Mouse (Mus musculus) limb, embryonic 15.5 days (tissue): ENCODE data around the gene Rad18. TPM values are rescaled to one million over a fixed set of nuclear protein-coding genes. Genes with fewer than 3 reads are reported as not detected.

Experiments used
- ATAC-seq: fragments of 200-750 bp; cut with Nextera tagmentation; 2 replicates; pipeline ENCODE4 v1.8.0; 2017; ENCODE audit warnings: low read depth, moderate TSS enrichment; ENCODE audit not compliant: insufficient number of reproducible peaks, low FRiP score, low TSS enrichment
- H3K27ac ChIP-seq: fragments of 300-500 bp; sonication (generic); 2 replicates; pipeline ENCODE4 v1.5.1; 2015; ENCODE audit warnings: moderate library complexity, mild to moderate bottlenecking, inconsistent platforms
- H3K27me3 ChIP-seq: fragments of 300-500 bp; sonication (generic); 2 replicates; pipeline ENCODE4 v1.6.1; 2015; ENCODE audit warnings: inconsistent platforms
- H3K36me3 ChIP-seq: fragments of 300-500 bp; sonication (generic); 2 replicates; pipeline ENCODE4 v1.6.1; 2015; ENCODE audit warnings: inconsistent platforms
- H3K4me1 ChIP-seq: fragments of 300-500 bp; sonication (generic); 2 replicates; pipeline ENCODE4 v1.6.1; 2015; ENCODE audit warnings: inconsistent platforms
- H3K4me2 ChIP-seq: fragments of 300-500 bp; sonication (generic); 2 replicates; pipeline ENCODE4 v1.6.1; 2015; ENCODE audit warnings: mild to moderate bottlenecking, inconsistent platforms
- H3K4me3 ChIP-seq: fragments of 300-500 bp; sonication (generic); 2 replicates; pipeline ENCODE4 v1.5.1; 2015; ENCODE audit warnings: mild to moderate bottlenecking, inconsistent platforms
- H3K9ac ChIP-seq: fragments of 300-500 bp; sonication (generic); 2 replicates; pipeline ENCODE4 v1.6.1; 2015; ENCODE audit warnings: inconsistent platforms
- H3K9me3 ChIP-seq: fragments of 300-500 bp; sonication (generic); 2 replicates; pipeline ENCODE4 v1.6.1; 2016; ENCODE audit warnings: inconsistent platforms
- WGBS: fragments of 180-500 bp; shearing (Covaris S2); methylation state at CpG from one replicate; pipeline ENCODE4 v1.1.7; 2015; 5-methylcytosine and 5-hydroxymethylcytosine counted together
- polyA plus RNA-seq: library from polyadenylated mRNA; unstranded; fragments of >200 nt; fragmentation: Nextera tagmentation; extraction: Ambion mirVana; gene quantifications from 2 replicates; pipeline ENCODE4 v1.2.1, GENCODE M21; 2015

Gene Rad18
- polyA plus RNA-seq, 1 experiment from 2014 or later = 33.1 TPM

DNA sequence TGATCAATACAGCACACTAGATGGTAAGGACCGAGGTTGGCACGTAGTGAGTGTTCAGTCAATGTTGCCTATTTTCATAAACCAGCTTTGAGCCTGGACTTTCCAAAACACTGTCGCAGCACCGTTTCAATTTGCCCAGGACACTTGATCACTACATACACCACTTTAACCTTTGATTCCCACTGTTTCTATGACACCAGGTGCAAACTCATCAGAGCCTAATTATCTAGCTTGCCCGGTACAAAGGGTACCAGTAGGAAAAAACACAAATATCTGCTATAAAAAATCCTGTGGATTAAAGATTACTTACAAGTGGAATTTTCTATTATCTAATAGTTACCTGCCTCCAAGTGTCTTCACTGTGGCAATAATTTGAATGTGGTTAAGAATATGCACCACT is 64.4 kb downstream of the Rad18 start:
- Histone ChIP-seq H3K36me3 (peaks cover 4% of the 10 kb centered on the region), H3K4me3 (no peak overlapping the region), H3K27me3 (no peaks in the 10 kb centered on the region), H3K4me1 (no peaks in the 10 kb centered on the region), H3K27ac (no peak overlapping the region), H3K4me2 (no peak overlapping the region), H3K9me3 (no peaks in the 10 kb centered on the region), H3K9ac (no peak overlapping the region)
- ATAC-seq = no peak
- 90% methylated on average over 5 of the region's 5 CpGs for WGBS

- no peak overlapping the region for H3K27ac ChIP-seq
- no peaks in the 10 kb centered on the region for H3K9me3 ChIP-seq
- no peak overlapping the region for H3K4me2 ChIP-seq
- no peak for ATAC-seq
- no peaks in the 10 kb centered on the region for H3K4me1 ChIP-seq
- H3K27me3 ChIP-seq = no peaks in the 10 kb centered on the region
- H3K4me3 ChIP-seq = no peak overlapping the region
- no peaks in the 10 kb centered on the region; the same call in 1 of the 2 replicates for H3K36me3 ChIP-seq
- WGBS = 64% methylated on average over 4 of the region's 4 CpGs
- H3K9ac ChIP-seq = no peak overlapping the region
These were observed 66.2 kb downstream of the Rad18 start for GRCm38 (mm10) chr6:112630291-112630690.

GRCm38 (mm10) chr6:112628301-112628700 is 68.2 kb downstream of the Rad18 start:
- Histone ChIP-seq H3K4me1 (no peaks in the 10 kb centered on the region), H3K27ac (no peak overlapping the region), H3K4me3 (no peak overlapping the region), H3K36me3 (no peaks in the 10 kb centered on the region; the same call in 1 of the 2 replicates), H3K4me2 (no peak overlapping the region), H3K9me3 (no peaks in the 10 kb centered on the region), H3K27me3 (no peaks in the 10 kb centered on the region), H3K9ac (no peak overlapping the region)
- 81% methylated on average over 8 of the region's 8 CpGs for WGBS
- no peak for ATAC-seq

GRCm38 (mm10) chr6:112622321-112622720 is 74.2 kb downstream of the Rad18 start:
- no peak for ATAC-seq
- no peak overlapping the region for H3K9ac ChIP-seq
- H3K27ac ChIP-seq = no peak overlapping the region
- H3K4me2 ChIP-seq = no peak overlapping the region
- no peak overlapping the region for H3K4me3 ChIP-seq
- H3K27me3 ChIP-seq = no peaks in the 10 kb centered on the region
- no peaks in the 10 kb centered on the region for H3K9me3 ChIP-seq
- 91% methylated on average over 4 of the region's 4 CpGs for WGBS
- no peaks in the 10 kb centered on the region for H3K4me1 ChIP-seq
- H3K36me3 ChIP-seq = no peaks in the 10 kb centered on the region; the same call in none of the 2 replicates

DNA sequence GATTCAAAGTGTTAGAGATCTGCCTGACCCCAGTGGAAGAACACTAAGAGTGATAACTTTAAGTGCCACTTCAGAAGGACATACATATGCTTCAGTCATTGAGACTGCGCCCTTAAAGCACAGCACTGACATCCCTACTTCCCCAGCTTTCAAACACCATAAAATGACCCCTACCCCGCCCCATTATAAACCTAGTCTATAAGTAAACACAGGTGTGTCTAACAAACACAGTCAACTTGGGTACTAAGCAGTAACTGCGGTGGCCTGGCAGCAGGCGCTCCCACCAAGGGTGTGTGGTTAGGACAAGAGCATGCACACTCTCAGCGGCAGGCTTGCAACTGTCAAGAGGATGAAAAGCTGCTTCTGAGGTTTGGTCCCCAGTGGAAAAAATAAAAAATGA is 76.5 kb downstream of the Rad18 start:
- Histone ChIP-seq H3K4me3 (no peak overlapping the region), H3K27ac (no peak overlapping the region), H3K27me3 (no peaks in the 10 kb centered on the region), H3K9ac (no peak overlapping the region), H3K36me3 (no peaks in the 10 kb centered on the region; the same call in 1 of the 2 replicates), H3K4me2 (no peak overlapping the region), H3K4me1 (no peaks in the 10 kb centered on the region), H3K9me3 (no peaks in the 10 kb centered on the region)
- WGBS = 53% methylated on average over 5 of the region's 5 CpGs
- ATAC-seq = no peak

DNA sequence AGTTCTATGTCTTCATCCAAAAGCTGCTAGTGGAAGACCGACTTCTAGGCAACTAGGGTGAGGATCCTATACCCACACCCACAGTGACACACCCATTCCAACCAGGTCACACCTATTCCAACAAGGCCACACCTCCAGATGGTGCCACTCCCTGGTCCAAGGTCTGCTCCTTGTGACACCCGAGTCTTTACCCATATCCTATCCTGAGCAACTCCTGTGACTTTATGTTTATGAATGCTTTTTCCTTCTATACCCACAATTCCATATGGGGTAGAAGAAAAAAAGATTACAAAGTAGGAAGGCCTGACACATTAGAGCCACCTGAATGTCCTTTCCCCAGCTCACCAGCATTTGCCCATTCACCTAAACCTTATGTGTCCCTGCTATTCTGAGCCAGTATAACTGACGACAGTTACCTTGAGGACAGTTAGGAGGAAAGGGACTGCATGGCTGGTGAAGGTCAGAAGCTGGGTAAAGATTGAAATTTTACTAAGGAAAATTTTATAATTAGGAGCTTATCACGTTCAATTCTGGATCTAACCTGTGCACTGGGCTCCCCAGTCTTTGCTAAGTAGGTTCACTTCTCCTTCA is 78.7 kb downstream of the Rad18 start:
- no peak overlapping the region for H3K9ac ChIP-seq
- no peaks in the 10 kb centered on the region; the same call in 1 of the 2 replicates for H3K36me3 ChIP-seq
- WGBS = 93% methylated on average over 4 of the region's 4 CpGs
- no peak overlapping the region for H3K27ac ChIP-seq
- no peak overlapping the region for H3K4me2 ChIP-seq
- H3K4me1 ChIP-seq = no peaks in the 10 kb centered on the region
- no peak overlapping the region for H3K4me3 ChIP-seq
- no peaks in the 10 kb centered on the region for H3K27me3 ChIP-seq
- H3K9me3 ChIP-seq = no peaks in the 10 kb centered on the region
- no peak for ATAC-seq

DNA sequence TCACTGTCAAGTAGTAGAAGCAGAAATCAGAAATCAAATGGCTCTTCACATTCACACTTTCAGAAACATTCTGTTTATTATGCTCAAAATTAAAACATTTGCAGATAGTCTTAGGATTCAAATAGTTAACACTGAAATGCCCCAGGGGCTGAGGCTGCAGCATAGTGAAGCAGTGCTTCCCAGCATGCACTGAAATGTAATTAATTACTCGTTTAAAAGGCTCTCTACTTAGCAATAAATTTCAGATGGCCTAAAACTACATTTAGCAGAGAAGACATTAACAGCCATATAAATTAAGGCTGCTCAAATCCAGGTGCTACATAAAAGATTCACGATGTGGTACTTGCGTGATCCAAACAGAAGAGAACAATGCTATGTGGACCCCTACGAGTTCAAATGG is 87.5 kb downstream of the Rad18 start:
- Histone ChIP-seq H3K9ac (no peak overlapping the region), H3K4me1 (no peaks in the 10 kb centered on the region), H3K27ac (no peak overlapping the region), H3K9me3 (no peaks in the 10 kb centered on the region), H3K36me3 (no peaks in the 10 kb centered on the region), H3K27me3 (no peaks in the 10 kb centered on the region), H3K4me3 (no peak overlapping the region), H3K4me2 (no peak overlapping the region)
- 18% methylated on average over 4 of the region's 4 CpGs for WGBS
- no peak for ATAC-seq

DNA sequence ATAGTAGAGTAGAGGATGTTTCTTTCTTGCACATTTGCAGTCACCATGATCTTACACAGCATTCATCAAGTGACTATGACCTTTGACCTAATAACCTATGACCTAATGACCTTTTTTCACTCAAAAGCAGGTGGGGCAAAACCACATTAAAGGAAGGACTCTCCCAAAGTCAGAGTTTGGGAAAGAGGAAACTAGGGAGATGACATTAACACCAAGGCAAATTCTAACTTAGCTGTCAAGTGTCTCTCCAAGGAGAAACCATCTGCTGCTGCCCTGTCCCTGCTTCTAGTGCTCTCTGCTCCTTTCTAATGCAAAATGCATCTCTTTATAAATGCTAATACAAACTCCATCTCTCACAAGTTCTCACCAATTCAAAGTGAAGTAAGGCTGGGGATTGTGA is 92.6 kb downstream of the Rad18 start:
- Histone ChIP-seq H3K4me3 (no peak overlapping the region), H3K4me1 (no peaks in the 10 kb centered on the region), H3K9me3 (no peaks in the 10 kb centered on the region), H3K9ac (no peak overlapping the region), H3K27me3 (no peaks in the 10 kb centered on the region), H3K36me3 (no peaks in the 10 kb centered on the region), H3K27ac (no peak overlapping the region), H3K4me2 (no peak overlapping the region)
- no peak for ATAC-seq

DNA sequence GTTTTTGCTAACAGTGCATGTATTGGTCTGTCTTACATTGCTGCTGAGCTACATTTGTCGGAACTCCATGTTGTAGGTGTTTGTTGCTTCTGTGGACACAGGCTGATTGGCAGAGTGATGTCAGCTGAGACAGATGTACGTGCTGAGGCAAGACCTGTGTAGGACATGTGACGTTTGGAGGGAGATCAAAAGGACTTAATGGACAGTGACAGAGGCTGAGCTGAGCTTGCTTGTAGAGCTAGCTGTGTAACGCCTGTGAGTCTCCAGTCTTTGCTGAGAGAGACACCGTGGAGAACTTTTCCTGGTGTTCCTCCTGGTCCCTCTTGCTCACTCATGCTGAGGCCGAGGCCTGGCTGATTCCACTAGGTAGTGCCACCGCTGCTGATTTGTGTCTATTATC is 101.5 kb downstream of the Rad18 start:
- Histone ChIP-seq H3K36me3 (no peaks in the 10 kb centered on the region), H3K4me2 (no peak overlapping the region), H3K27me3 (no peaks in the 10 kb centered on the region), H3K9ac (no peak overlapping the region), H3K4me1 (no peaks in the 10 kb centered on the region), H3K27ac (no peak overlapping the region), H3K9me3 (no peaks in the 10 kb centered on the region), H3K4me3 (no peak overlapping the region)
- ATAC-seq = no peak
- WGBS = 82% methylated on average over 7 of the region's 7 CpGs

DNA sequence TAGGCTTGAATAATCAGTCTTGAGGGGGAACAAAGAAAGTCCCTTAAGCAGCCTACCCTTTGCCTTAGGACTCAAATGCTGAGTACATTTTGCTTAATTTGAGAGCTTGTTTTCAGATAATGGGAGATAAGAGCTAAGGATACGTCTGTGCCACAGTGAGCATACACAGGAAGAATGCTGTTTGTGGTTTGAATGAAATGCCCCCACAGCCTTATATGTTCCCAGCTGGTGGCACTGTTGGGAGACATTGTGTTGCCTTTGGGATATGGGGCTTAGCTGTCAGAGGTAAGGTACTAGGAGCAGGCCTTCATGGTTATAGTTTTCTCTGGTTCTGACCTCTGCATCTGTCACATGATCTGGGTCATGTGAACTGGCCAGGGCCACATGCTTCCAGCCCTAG is 108.6 kb downstream of the Rad18 start:
- Histone ChIP-seq H3K27ac (no peak overlapping the region), H3K4me1 (no peaks in the 10 kb centered on the region), H3K4me2 (no peak overlapping the region), H3K9ac (no peak overlapping the region), H3K27me3 (no peaks in the 10 kb centered on the region), H3K4me3 (no peak overlapping the region), H3K9me3 (no peaks in the 10 kb centered on the region), H3K36me3 (no peaks in the 10 kb centered on the region)
- WGBS = 45% methylated on average over 1 of the region's 1 CpGs
- ATAC-seq = no peak

DNA sequence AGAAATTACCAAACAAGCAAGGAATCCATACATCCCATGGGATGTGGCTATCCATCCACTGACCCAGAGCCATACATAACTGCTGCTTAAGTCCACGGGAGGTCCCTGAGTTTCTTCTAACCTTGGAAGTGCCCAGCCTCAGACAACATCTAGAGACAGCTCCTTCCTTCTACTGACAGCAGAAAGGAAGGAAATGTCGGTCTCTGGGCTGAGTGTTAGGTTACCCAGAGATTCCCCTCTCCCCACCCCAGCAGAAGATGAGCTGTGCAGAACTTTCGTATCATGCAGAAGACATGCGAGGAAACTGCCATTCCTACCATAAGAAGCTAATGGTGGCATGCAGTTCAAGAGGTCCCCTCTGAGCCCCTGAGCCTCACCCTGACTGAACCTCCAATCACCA is 109.5 kb downstream of the Rad18 start:
- Histone ChIP-seq H3K27ac (no peak overlapping the region), H3K9me3 (no peaks in the 10 kb centered on the region), H3K4me2 (no peak overlapping the region), H3K27me3 (no peaks in the 10 kb centered on the region), H3K4me1 (no peaks in the 10 kb centered on the region), H3K9ac (no peak overlapping the region), H3K36me3 (no peaks in the 10 kb centered on the region), H3K4me3 (no peak overlapping the region)
- ATAC-seq = no peak
- WGBS = 77% methylated on average over 4 of the region's 4 CpGs

DNA sequence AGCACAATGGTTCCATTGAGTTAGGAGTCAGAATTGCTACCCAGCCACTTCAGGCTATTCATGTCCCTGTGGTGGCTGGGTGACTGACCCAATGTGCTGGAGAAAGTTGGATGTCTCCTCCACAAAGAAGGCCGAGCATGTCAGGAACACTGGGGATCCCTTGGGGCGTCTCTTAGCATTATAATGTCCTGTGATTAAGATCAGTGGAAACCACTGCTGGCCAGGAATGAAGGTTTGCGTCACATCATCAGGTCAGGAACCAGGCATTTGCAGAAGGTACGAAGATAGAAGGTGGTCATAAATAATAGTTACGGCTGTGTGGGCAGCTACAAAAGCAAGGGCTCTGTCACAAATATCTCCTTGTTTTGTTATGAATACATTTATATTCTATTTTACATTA is 111.5 kb downstream of the Rad18 start:
- H3K4me2 ChIP-seq = no peak overlapping the region
- H3K27me3 ChIP-seq = no peaks in the 10 kb centered on the region
- ATAC-seq = no peak
- H3K36me3 ChIP-seq = no peaks in the 10 kb centered on the region
- H3K9me3 ChIP-seq = no peaks in the 10 kb centered on the region
- H3K4me3 ChIP-seq = no peak overlapping the region
- H3K9ac ChIP-seq = no peak overlapping the region
- WGBS = 75% methylated on average over 5 of the region's 5 CpGs
- H3K27ac ChIP-seq = no peak overlapping the region
- H3K4me1 ChIP-seq = no peaks in the 10 kb centered on the region

DNA sequence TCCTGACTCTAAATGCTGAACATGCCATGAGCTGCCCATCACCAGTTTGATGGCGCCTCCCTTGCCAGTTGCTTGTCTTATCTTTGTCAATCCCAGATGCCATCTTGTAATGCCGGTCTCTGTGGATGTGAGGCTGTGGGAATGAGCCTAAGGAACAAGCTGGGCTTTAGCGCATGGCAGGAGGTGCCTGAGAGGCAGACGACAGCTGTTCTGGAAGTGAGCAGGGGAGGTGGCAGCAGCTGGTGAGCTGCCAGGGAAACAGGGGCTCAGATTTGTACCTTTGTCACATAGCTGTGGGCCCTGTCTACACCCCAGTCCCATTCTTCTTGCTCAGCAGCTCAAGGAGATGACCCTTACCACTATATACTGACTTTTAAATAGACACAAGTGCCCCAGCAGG is 114.5 kb downstream of the Rad18 start:
- no peaks in the 10 kb centered on the region for H3K27me3 ChIP-seq
- H3K9me3 ChIP-seq = no peaks in the 10 kb centered on the region
- H3K4me2 ChIP-seq = no peak overlapping the region
- H3K36me3 ChIP-seq = no peaks in the 10 kb centered on the region
- 61% methylated on average over 4 of the region's 4 CpGs for WGBS
- no peak overlapping the region for H3K4me3 ChIP-seq
- no peak for ATAC-seq
- no peak overlapping the region for H3K9ac ChIP-seq
- H3K4me1 ChIP-seq = no peaks in the 10 kb centered on the region
- no peak overlapping the region for H3K27ac ChIP-seq
